Mouse (Mus musculus): ENCODE results near the gene Stx6. TPM values are rescaled to one million over a fixed set of nuclear protein-coding genes. Genes with fewer than 3 reads are reported as not detected.
"Not testable (repeated sequence)": the region's sequence is repeated elsewhere in the genome, so short reads cannot be mapped to it uniquely, and the experiment has no call there.

Stx6 gene
- polyA plus RNA-seq, 1 experiment = 110 TPM

- Histone ChIP-seq H3K36me3 (replicated peaks; ENCODE audit: low read length) (peaks cover 7% of the 10 kb centered on the region), H3K27me3 (replicated peaks) (no peaks in the 10 kb centered on the region), H3K4me1 (peaks cover 19% of the 10 kb centered on the region), H3K4me3 (replicated peaks) (no peak overlapping the region), H3K9me3 (peaks cover 5% of the 10 kb centered on the region)
- TF ChIP-seq GATA1 (IDR thresholded peaks at IDR 0.05; ENCODE audit: borderline replicate concordance, low read length) = no peak
Observed at GRCm38 (mm10) chr1:155153906-155154305, 4.6 kb upstream of the Stx6 start.

- H3K9me3 ChIP-seq = no peaks in the 10 kb centered on the region
- peaks cover 40% of the 10 kb centered on the region for H3K4me1 ChIP-seq
- no peaks in the 10 kb centered on the region for H3K27me3 ChIP-seq (replicated peaks)
- peak overlapping the region; percentile 99 for H3K4me3 ChIP-seq (replicated peaks)
- TF ChIP-seq GATA1 (IDR thresholded peaks at IDR 0.05; ENCODE audit: borderline replicate concordance, low read length) = no peak
- no peak for TF ChIP-seq FLI1 (IDR thresholded peaks at IDR 0.05; ENCODE audit: low read length)
- no peaks in the 10 kb centered on the region for H3K36me3 ChIP-seq (replicated peaks; ENCODE audit: low read length)
Observed at GRCm38 (mm10) chr1:155158970-155159484, 512 bp downstream of the Stx6 start.

- TF ChIP-seq FLI1 (IDR thresholded peaks at IDR 0.05; ENCODE audit: low read length) (no peak), GATA1 (IDR thresholded peaks at IDR 0.05; ENCODE audit: borderline replicate concordance, low read length) (no peak)
- Histone ChIP-seq H3K4me1 (peaks cover 70% of the 10 kb centered on the region), H3K36me3 (replicated peaks; ENCODE audit: low read length) (peaks cover 9% of the 10 kb centered on the region), H3K9me3 (no peaks in the 10 kb centered on the region), H3K27me3 (replicated peaks) (no peaks in the 10 kb centered on the region), H3K4me3 (replicated peaks) (no peak overlapping the region)
Observed at GRCm38 (mm10) chr1:155167453-155167852, 8.9 kb downstream of the Stx6 start.

GRCm38 (mm10) chr1:155169935-155170334 lies 11.4 kb downstream of the Stx6 start:
- peaks cover 20% of the 10 kb centered on the region for H3K36me3 ChIP-seq (replicated peaks; ENCODE audit: low read length)
- H3K9me3 ChIP-seq = no peaks in the 10 kb centered on the region
- no peak overlapping the region for H3K4me3 ChIP-seq (replicated peaks)
- H3K4me1 ChIP-seq = peaks cover 64% of the 10 kb centered on the region
- no peaks in the 10 kb centered on the region for H3K27me3 ChIP-seq (replicated peaks)
- TF ChIP-seq FLI1 (IDR thresholded peaks at IDR 0.05; ENCODE audit: low read length) = no peak
- TF ChIP-seq GATA1 (IDR thresholded peaks at IDR 0.05; ENCODE audit: borderline replicate concordance, low read length) = no peak

GRCm38 (mm10) chr1:155172895-155173643 lies 14.6 kb downstream of the Stx6 start:
- H3K36me3 ChIP-seq (replicated peaks; ENCODE audit: low read length) = peaks cover 43% of the 10 kb centered on the region
- H3K9me3 ChIP-seq = no peaks in the 10 kb centered on the region
- TF ChIP-seq GATA1 (IDR thresholded peaks at IDR 0.05; ENCODE audit: borderline replicate concordance, low read length) (no peak), FLI1 (IDR thresholded peaks at IDR 0.05; ENCODE audit: low read length) (no peak)
- H3K4me3 ChIP-seq (replicated peaks) = peak overlapping the region; percentile 78
- H3K4me1 ChIP-seq = peaks cover 50% of the 10 kb centered on the region
- H3K27me3 ChIP-seq (replicated peaks) = no peaks in the 10 kb centered on the region

- Histone ChIP-seq H3K36me3 (replicated peaks; ENCODE audit: low read length) (peaks cover 44% of the 10 kb centered on the region), H3K4me1 (peaks cover 47% of the 10 kb centered on the region), H3K4me3 (replicated peaks) (peak overlapping the region; percentile 72)
- not testable (repeated sequence) for H3K27me3 ChIP-seq (replicated peaks); H3K9me3 ChIP-seq
Observed at GRCm38 (mm10) chr1:155173644-155174016, 15.1 kb downstream of the Stx6 start.

GRCm38 (mm10) chr1:155174424-155174823 lies 15.9 kb downstream of the Stx6 start:
- peaks cover 52% of the 10 kb centered on the region for H3K36me3 ChIP-seq (replicated peaks; ENCODE audit: low read length)
- H3K4me3 ChIP-seq (replicated peaks) = no peak overlapping the region
- peaks cover 39% of the 10 kb centered on the region for H3K4me1 ChIP-seq
- H3K9me3 ChIP-seq = no peaks in the 10 kb centered on the region
- TF ChIP-seq FLI1 (IDR thresholded peaks at IDR 0.05; ENCODE audit: low read length) (no peak), GATA1 (IDR thresholded peaks at IDR 0.05; ENCODE audit: borderline replicate concordance, low read length) (no peak)
- no peaks in the 10 kb centered on the region for H3K27me3 ChIP-seq (replicated peaks)

GRCm38 (mm10) chr1:155178192-155178924 lies 19.8 kb downstream of the Stx6 start:
- Histone ChIP-seq H3K4me1 (peaks cover 33% of the 10 kb centered on the region), H3K36me3 (replicated peaks; ENCODE audit: low read length) (peaks cover 81% of the 10 kb centered on the region)

GRCm38 (mm10) chr1:155184191-155184590 lies 25.7 kb downstream of the Stx6 start:
- peaks cover 3% of the 10 kb centered on the region; the same call in 1 of the 2 replicates for H3K9me3 ChIP-seq
- H3K4me1 ChIP-seq = peaks cover 14% of the 10 kb centered on the region
- H3K4me3 ChIP-seq (replicated peaks) = no peak overlapping the region
- H3K27me3 ChIP-seq (replicated peaks) = no peaks in the 10 kb centered on the region
- H3K36me3 ChIP-seq (replicated peaks; ENCODE audit: low read length) = peaks cover 66% of the 10 kb centered on the region
- TF ChIP-seq GATA1 (IDR thresholded peaks at IDR 0.05; ENCODE audit: borderline replicate concordance, low read length) (no peak), FLI1 (IDR thresholded peaks at IDR 0.05; ENCODE audit: low read length) (no peak)

More at GRCm38 (mm10) chr1:155178192-155178924, 19.8 kb downstream of the Stx6 start:
- H3K9me3 ChIP-seq = no peaks in the 10 kb centered on the region
- H3K4me3 ChIP-seq (replicated peaks) = no peak overlapping the region
- no peak for TF ChIP-seq FLI1 (IDR thresholded peaks at IDR 0.05; ENCODE audit: low read length)
- no peak for TF ChIP-seq GATA1 (IDR thresholded peaks at IDR 0.05; ENCODE audit: borderline replicate concordance, low read length)
- H3K27me3 ChIP-seq (replicated peaks) = no peaks in the 10 kb centered on the region

- peaks cover 77% of the 10 kb centered on the region for H3K36me3 ChIP-seq (replicated peaks; ENCODE audit: low read length)
- no peaks in the 10 kb centered on the region for H3K27me3 ChIP-seq (replicated peaks)
- 0 out of 2 replicates have a peak, but pooled peaks cover 3% of the 10 kb centered on the region for H3K4me1 ChIP-seq
- no peak overlapping the region for H3K4me3 ChIP-seq (replicated peaks)
- TF ChIP-seq GATA1 (IDR thresholded peaks at IDR 0.05; ENCODE audit: borderline replicate concordance, low read length) = no peak
- no peak for TF ChIP-seq FLI1 (IDR thresholded peaks at IDR 0.05; ENCODE audit: low read length)
- peaks cover 3% of the 10 kb centered on the region; the same call in 1 of the 2 replicates for H3K9me3 ChIP-seq
Observed at GRCm38 (mm10) chr1:155188656-155189055, 30.1 kb downstream of the Stx6 start.
